ENCODE assay signal across 10 mouse cellular contexts in the genomic region with DNA sequence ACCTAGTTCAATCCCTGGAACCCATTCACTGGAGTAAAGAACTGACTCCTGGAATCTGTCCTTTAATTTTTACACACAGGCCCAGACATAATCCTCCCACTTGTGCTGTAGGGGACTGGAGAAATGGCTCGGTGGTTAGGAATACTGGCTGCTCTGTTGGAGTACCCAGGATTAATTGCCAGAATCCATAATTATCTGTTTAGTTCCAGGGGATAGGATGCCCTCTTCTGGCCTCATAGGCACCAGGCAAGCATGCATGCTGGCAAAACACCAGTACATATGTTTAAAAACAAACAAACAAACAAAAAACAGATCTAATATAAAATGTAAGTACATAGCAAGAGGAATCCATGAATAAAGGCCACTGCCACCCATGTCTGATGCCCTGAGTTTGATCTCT. TPM values are rescaled to one million over a fixed set of nuclear protein-coding genes. Genes with fewer than 3 reads are reported as not detected.
A peak's percentile ranks its signal among the peaks of the same experiment; 100 is the strongest.
DNase-seq lines count a peak whose midpoint lies in the region; ATAC-seq and TF ChIP-seq lines count a peak whose summit lies in the region.
"Had no signal": no experiment of that assay in that cellular context is flagged by ENCODE, and none has a peak within 500 bp of the region (broad histone marks: within the 10 kb centered on the region; RNA-seq: fewer than 3 reads in every experiment).

No protein-coding gene starts in this region.

- H3K4me3 ChIP-seq in kidney, postnatal 0 days (replicated peaks; ENCODE audit: low read depth, low read length), result no peak overlapping the region
- no peak overlapping the region for H3K4me3 ChIP-seq in kidney, embryonic 16.5 days (ENCODE audit: low read length)
- no peak overlapping the region for H3K4me3 ChIP-seq in neural tube, embryonic 14.5 days (ENCODE audit: low read depth, low read length)
- H3K4me3 ChIP-seq: stomach, embryonic 15.5 days had no signal

- H3K27me3 ChIP-seq in kidney, postnatal 0 days (ENCODE audit: insufficient read depth, low read length), result no peaks in the 10 kb centered on the region
- H3K27me3 ChIP-seq in kidney, embryonic 16.5 days (ENCODE audit: insufficient read depth, low read length), result no peaks in the 10 kb centered on the region
- H3K27me3 ChIP-seq in neural tube, embryonic 14.5 days (ENCODE audit: control insufficient read depth, insufficient read depth, low read length), result no peaks in the 10 kb centered on the region
- H3K27me3 ChIP-seq: stomach, embryonic 15.5 days had no signal

- H3K9me3 ChIP-seq in kidney, postnatal 0 days (replicated peaks; ENCODE audit: low read length), result no peaks in the 10 kb centered on the region
- no peaks in the 10 kb centered on the region for H3K9me3 ChIP-seq in kidney, embryonic 16.5 days (ENCODE audit: low read length)
- H3K9me3 ChIP-seq in neural tube, embryonic 14.5 days (ENCODE audit: control insufficient read depth, low read length), result no peaks in the 10 kb centered on the region
- H3K9me3 ChIP-seq: stomach, embryonic 15.5 days had no signal

- no peak overlapping the region for H3K27ac ChIP-seq in kidney, postnatal 0 days
- H3K27ac ChIP-seq in kidney, embryonic 16.5 days (ENCODE audit: low read length), result no peak overlapping the region
- no peak overlapping the region for H3K27ac ChIP-seq in neural tube, embryonic 14.5 days (ENCODE audit: low read depth, low read length)
- H3K27ac ChIP-seq: stomach, embryonic 15.5 days had no signal

- H3K9ac ChIP-seq in kidney, postnatal 0 days (ENCODE audit: low read depth, low read length), result no peak overlapping the region
- H3K9ac ChIP-seq in kidney, embryonic 16.5 days (replicated peaks; ENCODE audit: low read length), result no peak overlapping the region
- H3K9ac ChIP-seq in neural tube, embryonic 14.5 days (replicated peaks; ENCODE audit: low read depth, low read length), result no peak overlapping the region
- H3K9ac ChIP-seq: stomach, embryonic 15.5 days had no signal

- H3K4me2 ChIP-seq in kidney, postnatal 0 days (ENCODE audit: low read length), result no peak overlapping the region
- no peak overlapping the region for H3K4me2 ChIP-seq in kidney, embryonic 16.5 days (replicated peaks; ENCODE audit: low read depth, low read length)
- H3K4me2 ChIP-seq in neural tube, embryonic 14.5 days (ENCODE audit: low read depth, low read length), result no peak overlapping the region
- H3K4me2 ChIP-seq: heart, embryonic 11.5 days; stomach, embryonic 15.5 days had no signal

- no peaks in the 10 kb centered on the region for H3K4me1 ChIP-seq in kidney, postnatal 0 days (replicated peaks; ENCODE audit: insufficient read depth, low read length)
- H3K4me1 ChIP-seq in kidney, embryonic 16.5 days (ENCODE audit: insufficient read depth, low read length), result no peaks in the 10 kb centered on the region
- H3K4me1 ChIP-seq in neural tube, embryonic 14.5 days (ENCODE audit: control insufficient read depth, insufficient read depth, low read length), result no peaks in the 10 kb centered on the region
- H3K4me1 ChIP-seq: stomach, embryonic 15.5 days had no signal

- WGBS in kidney, postnatal 0 days, result 9% methylated on average over 1 of the region's 1 CpGs
- 11% methylated on average over 1 of the region's 1 CpGs for WGBS in kidney, embryonic 16.5 days
- 8% methylated on average over 1 of the region's 1 CpGs for WGBS in neural tube, embryonic 14.5 days

- DNase-seq in embryo, embryonic 10 days (ENCODE audit: low spot score), result peak; percentile 45
- no peak for DNase-seq in embryo, embryonic 9.5 days (ENCODE audit: extremely low spot score)
- DNase-seq in kidney, postnatal 0 days (ENCODE audit: low spot score), result peak; percentile 55
- no peak for DNase-seq in neural tube, embryonic 10.5 days (ENCODE audit: extremely low spot score, low spot score)
- DNase-seq in layer of hippocampus, adult 9-11 months, result no peak

- TF ChIP-seq CTCF in kidney, postnatal 0 days (IDR thresholded peaks at IDR 0.05; ENCODE audit: low read depth), result peak; percentile 75

- H3K36me3 ChIP-seq in kidney, postnatal 0 days (ENCODE audit: insufficient read depth, low read length), result no peaks in the 10 kb centered on the region
- H3K36me3 ChIP-seq in kidney, embryonic 16.5 days (ENCODE audit: insufficient read depth, low read length), result no peaks in the 10 kb centered on the region
- H3K36me3 ChIP-seq in neural tube, embryonic 14.5 days (ENCODE audit: control insufficient read depth, insufficient read depth, low read length), result no peaks in the 10 kb centered on the region
- H3K36me3 ChIP-seq: stomach, embryonic 15.5 days had no signal

- ATAC-seq in kidney, postnatal 0 days (replicated peaks; ENCODE audit: low FRiP score, low read depth), result no peak
- no peak for ATAC-seq in kidney, embryonic 16.5 days (ENCODE audit: low FRiP score, low TSS enrichment)
- peak; percentile 54; the same call in 1 of the 2 replicates for ATAC-seq in neural tube, embryonic 14.5 days (ENCODE audit: low read depth)
- ATAC-seq in erythroid progenitor cell, adult 5-6 weeks (replicated peaks; ENCODE audit: low FRiP score, poor library complexity, severe bottlenecking), result no peak

RNA-seq across cellular contexts. Expression of gene Lpar6, which starts 43.3 kb away (rescaled TPM):
- 15.5 and 15.9 TPM in 2 replicates for polyA plus RNA-seq in kidney, postnatal 0 days (2015; fragmentation: Nextera tagmentation; extraction: Ambion mirVana)
- 14.5 and 14.7 TPM in 2 replicates for polyA plus RNA-seq in kidney, embryonic 16.5 days (2015; fragmentation: Nextera tagmentation; extraction: Ambion mirVana)
- polyA plus RNA-seq in neural tube, embryonic 14.5 days (2014; fragmentation: Nextera tagmentation; extraction: Ambion mirVana), result 3.5 and 4.7 TPM in 2 replicates
- 2.9 and 4.3 TPM in 2 replicates for total RNA-seq in erythroid progenitor cell, adult 5-6 weeks (2015; ENCODE audit: low replicate concordance)
- 0.15 and 5.8 TPM in 2 replicates for total RNA-seq in erythroid progenitor cell, adult 5-6 weeks (2017; ENCODE audit: low replicate concordance)

RNA-seq across cellular contexts. Expression of gene Rb1, which starts 44.6 kb away (rescaled TPM):
- polyA plus RNA-seq in kidney, postnatal 0 days (2015; fragmentation: Nextera tagmentation; extraction: Ambion mirVana), result 21.9 and 26.6 TPM in 2 replicates
- polyA plus RNA-seq in kidney, embryonic 16.5 days (2015; fragmentation: Nextera tagmentation; extraction: Ambion mirVana), result 25.4 and 28.1 TPM in 2 replicates
- polyA plus RNA-seq in neural tube, embryonic 14.5 days (2014; fragmentation: Nextera tagmentation; extraction: Ambion mirVana), result 33.8 and 38.5 TPM in 2 replicates
- total RNA-seq in erythroid progenitor cell, adult 5-6 weeks (2015; ENCODE audit: low replicate concordance), result 466 and 515 TPM in 2 replicates
- 345 and 529 TPM in 2 replicates for total RNA-seq in erythroid progenitor cell, adult 5-6 weeks (2017; ENCODE audit: low replicate concordance)

Comparison
In these comparisons a context has a peak if more than half of its experiments do, and no peak if none do; other contexts are left out.
1. DNase-seq: peak in embryo, embryonic 10 days (single experiment) and kidney, postnatal 0 days (single experiment); none in embryo, embryonic 9.5 days (single experiment), neural tube, embryonic 10.5 days (single experiment) and layer of hippocampus, adult 9-11 months (single experiment).